Mouse (Mus musculus) embryonic facial prominence, embryonic 12.5 days (tissue): Measurements from ENCODE around the gene Dio3. TPM values are rescaled to one million over a fixed set of nuclear protein-coding genes. Genes with fewer than 3 reads are reported as not detected.

Experiments
- microRNA-seq: library from miRNA; unstranded; fragments of <30 nt; microRNA quantifications from one replicate; pipeline ENCODE4, GENCODE M21; 2017
- polyA plus RNA-seq: library from polyadenylated mRNA; unstranded; fragments of >200 nt; fragmentation: Nextera tagmentation; extraction: Ambion mirVana; gene quantifications from 2 replicates; pipeline ENCODE4 v1.2.1, GENCODE M21; 2016

Dio3 gene
- polyA plus RNA-seq, 1 experiment from 2014 or later, result 2.1 TPM

Small RNAs within 50 kb of the gene (microRNA-seq; reads per million reads assigned to microRNA genes)
- 19.6 reads per million, percentile 35 among the genes with 10 or more reads in this experiment for gene Mir1247

Other genes starting within 250 kb of the Dio3 start
- gene Ppp2r5c, start 168.1 kb downstream of the Dio3 start, polyA plus RNA-seq, result 156 and 157 TPM in 2 replicates